Comparison of ENCODE assay signal across 9 mouse cellular contexts in genomic region chr2:135562140-135562890, GRCm38 (mm10).
DNase-seq lines count a peak whose midpoint lies in the region; ATAC-seq and TF ChIP-seq lines count a peak whose summit lies in the region.
"Had no signal": no experiment of that assay in that cellular context is flagged by ENCODE, and none has a peak within 500 bp of the region (broad histone marks: within the 10 kb centered on the region; RNA-seq: fewer than 3 reads in every experiment).

No protein-coding gene starts in this region.

- no peaks in the 10 kb centered on the region for H3K27me3 ChIP-seq in midbrain, postnatal 0 days (ENCODE audit: insufficient read depth, low read length)
- no peaks in the 10 kb centered on the region for H3K27me3 ChIP-seq in midbrain, embryonic 15.5 days (replicated peaks)

- H3K4me3 ChIP-seq in midbrain, postnatal 0 days (ENCODE audit: low read depth, low read length) = no peak overlapping the region
- no peak overlapping the region for H3K4me3 ChIP-seq in midbrain, embryonic 15.5 days

- intact Hi-C loops in left cerebral cortex, postnatal 14 days (cut with DNase I) = no loop called here

- no peaks in the 10 kb centered on the region for H3K9me3 ChIP-seq in midbrain, postnatal 0 days (ENCODE audit: low read length)
- H3K9me3 ChIP-seq in midbrain, embryonic 15.5 days = no peaks in the 10 kb centered on the region

- 76% methylated on average over 10 of the region's 10 CpGs for WGBS in midbrain, postnatal 0 days
- WGBS in midbrain, embryonic 15.5 days = 79% methylated on average over 10 of the region's 10 CpGs

- TF ChIP-seq CTCF in midbrain, postnatal 0 days (IDR thresholded peaks at IDR 0.05) = no peak

- H3K27ac ChIP-seq in midbrain, postnatal 0 days (ENCODE audit: low read depth, low read length) = no peak overlapping the region
- no peak overlapping the region for H3K27ac ChIP-seq in midbrain, embryonic 15.5 days
- H3K27ac ChIP-seq: kidney, postnatal 0 days had no signal

- no peaks in the 10 kb centered on the region for H3K4me1 ChIP-seq in midbrain, postnatal 0 days (ENCODE audit: insufficient read depth, low read length)
- H3K4me1 ChIP-seq in midbrain, embryonic 15.5 days = no peaks in the 10 kb centered on the region

- no peak overlapping the region for H3K4me2 ChIP-seq in midbrain, postnatal 0 days (ENCODE audit: low read depth, low read length, poor library complexity, severe bottlenecking)
- no peak overlapping the region for H3K4me2 ChIP-seq in midbrain, embryonic 15.5 days

- H3K9ac ChIP-seq in midbrain, postnatal 0 days (replicated peaks; ENCODE audit: low read length, poor library complexity, severe bottlenecking) = no peak overlapping the region
- no peak overlapping the region for H3K9ac ChIP-seq in midbrain, embryonic 15.5 days

- DNase-seq in midbrain, postnatal 0 days (ENCODE audit: low spot score) = peak; percentile 37
- peak; percentile 64 to 74 for DNase-seq in cerebellum, adult 18-20 months
- peak; percentile 79 to 83 for DNase-seq in heart, adult 9 months (ENCODE audit: low spot score in 2 of 2)
- DNase-seq in left cerebral cortex, postnatal 14 days (ENCODE audit: low spot score in 2 of 2) = peak; percentile 23 to 52
- no peak for DNase-seq in embryo, embryonic 9.5 days (ENCODE audit: extremely low spot score)
- DNase-seq in thymus, postnatal 36 days = no peak

- no peak for ATAC-seq in midbrain, postnatal 0 days (ENCODE audit: low FRiP score)
- no peak for ATAC-seq in midbrain, embryonic 15.5 days (replicated peaks)
- ATAC-seq in neutrophil, adult 5-6 weeks (ENCODE audit: extremely low read depth, insufficient number of reproducible peaks, low FRiP score, poor library complexity, severe bottlenecking) = peak; percentile 97

- no peaks in the 10 kb centered on the region for H3K36me3 ChIP-seq in midbrain, postnatal 0 days (ENCODE audit: insufficient read depth, low read length)
- H3K36me3 ChIP-seq in midbrain, embryonic 15.5 days (replicated peaks) = no peaks in the 10 kb centered on the region

Comparison
In these comparisons a context has a peak if more than half of its experiments do, and no peak if none do; other contexts are left out.
1. DNase-seq: peak in midbrain, postnatal 0 days (single experiment), cerebellum, adult 18-20 months (2 of 2), heart, adult 9 months (2 of 2) and left cerebral cortex, postnatal 14 days (2 of 2); none in embryo, embryonic 9.5 days (single experiment) and thymus, postnatal 36 days (0 of 2).